Mouse (Mus musculus) left cerebral cortex, adult 9 months (tissue): Measurements from ENCODE around the gene Ube2g1.
A peak's percentile ranks its signal among the peaks of the same experiment; 100 is the strongest.
"Not testable (repeated sequence)": the region's sequence is repeated elsewhere in the genome, so short reads cannot be mapped to it uniquely, and the experiment has no call there.

ENCODE experiments used
- DNase-seq, 2 experiments: peaks; one replicate each; pipeline ENCODE4 v3.0.0; 2022; ENCODE audit warnings: low spot score in 2 of 2

Gene Ube2g1

GRCm38 (mm10) chr11:72607469-72608070 is 487 bp downstream of the Ube2g1 start:
- DNase-seq = no peak

GRCm38 (mm10) chr11:72608071-72608679 is 1.1 kb downstream of the Ube2g1 start:
- peak; percentile 76 to 88 for DNase-seq

- DNase-seq = no peak
These were observed 2.2 kb downstream of the Ube2g1 start for GRCm38 (mm10) chr11:72609242-72609641.

GRCm38 (mm10) chr11:72614336-72614735 is 7.3 kb downstream of the Ube2g1 start:
- DNase-seq = not testable (repeated sequence)

- DNase-seq = no peak
These were observed 8.8 kb downstream of the Ube2g1 start for GRCm38 (mm10) chr11:72615931-72616330.

GRCm38 (mm10) chr11:72618476-72618875 is 11.4 kb downstream of the Ube2g1 start:
- DNase-seq = no peak

GRCm38 (mm10) chr11:72642730-72643129 is 35.6 kb downstream of the Ube2g1 start:
- DNase-seq = no peak

GRCm38 (mm10) chr11:72645386-72645785 is 38.3 kb downstream of the Ube2g1 start:
- DNase-seq = no peak

- no peak for DNase-seq
These were observed 43.3 kb downstream of the Ube2g1 start for GRCm38 (mm10) chr11:72650347-72650746.

GRCm38 (mm10) chr11:72659918-72660317 is 52.8 kb downstream of the Ube2g1 start:
- DNase-seq = no peak

- DNase-seq = no peak
These were observed 53.3 kb downstream of the Ube2g1 start for GRCm38 (mm10) chr11:72660359-72660758.

GRCm38 (mm10) chr11:72664641-72665040 is 57.6 kb downstream of the Ube2g1 start:
- no peak for DNase-seq

- no peak for DNase-seq
These were observed 63.6 kb downstream of the Ube2g1 start for GRCm38 (mm10) chr11:72670634-72671033.

GRCm38 (mm10) chr11:72671294-72671988 is 64.4 kb downstream of the Ube2g1 start:
- DNase-seq = no peak

- DNase-seq = no peak
These were observed 65.4 kb downstream of the Ube2g1 start for GRCm38 (mm10) chr11:72672438-72672837.

GRCm38 (mm10) chr11:72675280-72675679 is 68.2 kb downstream of the Ube2g1 start:
- no peak for DNase-seq

- DNase-seq = no peak
These were observed 73.6 kb downstream of the Ube2g1 start for GRCm38 (mm10) chr11:72680726-72681125.

GRCm38 (mm10) chr11:72683402-72683801 is 76.3 kb downstream of the Ube2g1 start:
- DNase-seq = no peak

GRCm38 (mm10) chr11:72686697-72687096 is 79.6 kb downstream of the Ube2g1 start:
- no peak for DNase-seq

- no peak for DNase-seq
These were observed 81.2 kb downstream of the Ube2g1 start for GRCm38 (mm10) chr11:72688242-72688641.

- no peak for DNase-seq
These were observed 82.0 kb downstream of the Ube2g1 start for GRCm38 (mm10) chr11:72689115-72689514.

- DNase-seq = peak; percentile 84 to 96
These were observed 82.7 kb downstream of the Ube2g1 start, which contains the start of gene Ankfy1 for GRCm38 (mm10) chr11:72689551-72690510. TSS of gene Ankfy1 (plus strand) at chr11:72690006.
